Mouse (Mus musculus): ENCODE measurements around the gene Efcc1. TPM values are rescaled to one million over a fixed set of nuclear protein-coding genes. Genes with fewer than 3 reads are reported as not detected.

The Efcc1 gene
- not detected in 2 replicates for total RNA-seq (2017)

DNA sequence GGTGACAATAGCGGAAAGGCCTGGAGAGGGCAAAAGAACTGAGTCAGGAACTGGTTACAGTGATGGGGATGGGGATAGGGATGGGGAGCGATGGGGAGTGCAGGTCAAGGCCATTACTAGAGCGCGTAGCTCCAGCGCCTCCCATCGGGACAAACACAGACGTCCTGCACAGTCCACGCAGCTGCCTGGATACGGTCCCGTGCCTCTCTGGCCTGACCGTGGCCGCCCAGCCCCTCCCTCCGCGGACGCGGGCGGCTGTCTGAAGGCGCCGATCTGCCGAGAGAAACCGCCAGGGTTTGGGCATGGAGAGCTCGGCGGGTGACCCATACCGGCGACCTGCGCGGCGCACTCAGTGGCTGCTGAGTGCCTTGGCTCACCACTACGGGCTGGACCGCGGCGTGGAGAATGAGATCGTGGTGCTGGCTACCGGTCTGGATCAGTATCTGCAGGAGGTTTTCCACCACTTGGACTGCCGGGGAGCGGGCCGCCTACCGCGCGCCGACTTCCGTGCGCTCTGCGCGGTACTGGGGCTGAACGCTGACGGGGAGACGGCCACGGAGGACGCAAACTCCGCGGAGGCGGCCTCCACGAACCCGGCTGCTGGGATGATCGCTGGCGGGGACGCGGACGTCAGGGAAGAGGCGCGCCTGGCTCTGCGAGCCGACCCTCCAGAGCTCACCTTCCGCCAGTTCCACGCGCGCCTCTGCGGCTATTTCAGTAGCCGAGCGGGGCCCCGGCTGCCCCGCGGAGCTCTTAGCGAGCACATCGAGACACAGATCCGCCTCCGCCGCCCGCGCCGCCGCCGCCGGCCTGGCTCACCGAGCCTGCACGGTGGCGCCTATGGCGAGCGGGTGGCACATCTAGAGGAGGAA lies at the start of gene Efcc1:
TSS of gene Efcc1 (plus strand) at position 279 of the 872 bp plus-strand sequence.
- ATAC-seq (ENCODE audit: extremely low read depth, insufficient number of reproducible peaks, low FRiP score, poor library complexity, severe bottlenecking), result no peak

GRCm38 (mm10) chr6:87695947-87696346 lies 34.7 kb upstream of the Efcc1 start:
- ATAC-seq (ENCODE audit: extremely low read depth, insufficient number of reproducible peaks, low FRiP score, poor library complexity, severe bottlenecking), result no peak

DNA sequence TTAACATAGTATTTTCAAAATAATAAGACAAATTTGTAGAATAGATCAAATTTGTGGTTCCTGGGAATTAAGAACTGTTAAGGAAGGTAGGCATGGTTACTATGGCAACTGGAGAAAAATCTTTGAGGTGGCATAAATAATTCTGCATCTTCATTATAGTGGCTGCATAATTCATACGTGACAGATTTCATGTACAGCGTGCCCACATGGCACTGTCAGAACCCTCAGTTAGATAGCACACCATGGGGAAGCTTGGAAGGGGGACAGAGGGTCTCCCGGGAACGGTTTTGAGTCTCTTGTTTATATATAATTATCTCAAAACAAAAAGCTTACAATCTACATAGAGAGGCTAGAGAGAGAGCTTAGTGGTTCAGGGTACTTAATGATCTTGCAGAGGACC lies 34.1 kb upstream of the Efcc1 start:
- ATAC-seq (ENCODE audit: extremely low read depth, insufficient number of reproducible peaks, low FRiP score, poor library complexity, severe bottlenecking), result no peak

- no peak for ATAC-seq (ENCODE audit: extremely low read depth, insufficient number of reproducible peaks, low FRiP score, poor library complexity, severe bottlenecking)
Measured at GRCm38 (mm10) chr6:87706246-87706645, 24.4 kb upstream of the Efcc1 start.

- ATAC-seq (ENCODE audit: extremely low read depth, insufficient number of reproducible peaks, low FRiP score, poor library complexity, severe bottlenecking), result no peak
Measured at GRCm38 (mm10) chr6:87712311-87712710, 18.4 kb upstream of the Efcc1 start.

GRCm38 (mm10) chr6:87714091-87714490 lies 16.6 kb upstream of the Efcc1 start:
- no peak for ATAC-seq (ENCODE audit: extremely low read depth, insufficient number of reproducible peaks, low FRiP score, poor library complexity, severe bottlenecking)

DNA sequence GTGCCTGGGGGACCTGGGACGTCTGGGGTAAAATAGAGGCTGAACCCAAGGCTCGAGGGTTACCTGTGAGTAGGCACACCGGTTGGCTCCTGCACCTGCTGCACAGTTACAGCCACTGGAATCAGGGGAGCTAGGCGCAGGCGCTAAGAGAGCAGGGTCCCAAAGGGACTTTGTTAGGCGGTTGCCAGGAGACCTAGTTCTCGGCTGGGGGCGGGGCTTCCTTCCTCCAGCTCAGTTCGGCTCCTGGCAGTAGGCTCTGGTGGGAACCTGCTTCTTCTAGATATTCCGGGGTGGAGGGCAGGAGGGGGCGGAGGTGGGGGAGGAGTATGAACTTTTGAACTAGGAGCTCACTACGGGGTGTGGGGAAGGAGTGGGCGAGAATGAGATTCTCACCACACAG lies 8.0 kb upstream of the Efcc1 start:
- no peak for ATAC-seq (ENCODE audit: extremely low read depth, insufficient number of reproducible peaks, low FRiP score, poor library complexity, severe bottlenecking)

DNA sequence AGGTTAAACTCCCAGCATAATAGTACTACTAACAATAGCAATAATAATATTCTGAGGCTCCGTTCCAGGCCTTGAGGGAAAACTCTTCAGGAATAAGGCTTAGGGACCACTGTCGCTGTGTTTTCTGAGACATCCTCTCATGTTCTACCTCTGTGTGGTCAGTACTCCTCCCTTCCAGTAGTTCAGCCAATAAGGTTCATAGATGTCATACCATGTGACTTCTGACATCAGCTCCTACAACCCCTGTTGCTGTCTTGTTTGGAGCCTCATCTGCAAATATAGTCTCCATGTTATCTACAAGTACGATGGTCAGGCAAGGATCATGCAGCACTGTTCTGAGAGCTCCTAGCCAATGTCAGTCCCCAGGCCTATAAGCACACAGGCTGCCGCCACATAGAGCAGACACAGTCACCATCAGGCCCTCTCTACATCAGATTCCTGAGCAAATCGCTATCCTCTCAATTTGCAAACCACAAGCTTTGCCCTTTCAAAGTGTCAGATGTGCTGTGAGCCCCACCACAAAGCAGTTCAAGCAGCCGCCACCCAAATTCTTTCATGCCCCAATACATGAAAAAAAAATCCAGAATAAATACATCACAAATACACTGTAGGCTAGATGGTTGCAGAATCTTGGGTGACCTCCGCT lies 5.3 kb upstream of the Efcc1 start:
- ATAC-seq (ENCODE audit: extremely low read depth, insufficient number of reproducible peaks, low FRiP score, poor library complexity, severe bottlenecking), result no peak

- no peak for ATAC-seq (ENCODE audit: extremely low read depth, insufficient number of reproducible peaks, low FRiP score, poor library complexity, severe bottlenecking)
Measured at GRCm38 (mm10) chr6:87728102-87728501, 2.6 kb upstream of the Efcc1 start.

DNA sequence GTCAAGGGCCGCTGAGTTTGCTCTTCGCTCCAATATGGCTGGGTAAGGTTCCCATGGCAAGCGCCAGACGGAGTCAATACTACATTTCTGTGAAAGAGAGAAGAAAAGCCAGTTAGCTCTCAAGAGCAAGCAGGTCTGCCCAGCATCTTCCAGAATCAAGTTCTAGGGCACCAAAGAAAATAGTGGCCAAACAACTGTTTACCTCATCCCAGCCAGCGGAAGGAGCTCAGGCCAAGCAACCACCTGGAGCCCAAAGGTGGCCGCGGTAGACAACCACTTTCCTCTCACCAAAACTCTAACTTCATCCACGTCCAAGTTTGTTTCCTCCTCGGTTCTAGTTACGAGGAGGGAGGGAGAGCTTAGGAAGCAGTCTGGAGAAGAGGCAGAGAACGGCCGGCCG lies 528 bp upstream of the Efcc1 start:
- no peak for ATAC-seq (ENCODE audit: extremely low read depth, insufficient number of reproducible peaks, low FRiP score, poor library complexity, severe bottlenecking)

DNA sequence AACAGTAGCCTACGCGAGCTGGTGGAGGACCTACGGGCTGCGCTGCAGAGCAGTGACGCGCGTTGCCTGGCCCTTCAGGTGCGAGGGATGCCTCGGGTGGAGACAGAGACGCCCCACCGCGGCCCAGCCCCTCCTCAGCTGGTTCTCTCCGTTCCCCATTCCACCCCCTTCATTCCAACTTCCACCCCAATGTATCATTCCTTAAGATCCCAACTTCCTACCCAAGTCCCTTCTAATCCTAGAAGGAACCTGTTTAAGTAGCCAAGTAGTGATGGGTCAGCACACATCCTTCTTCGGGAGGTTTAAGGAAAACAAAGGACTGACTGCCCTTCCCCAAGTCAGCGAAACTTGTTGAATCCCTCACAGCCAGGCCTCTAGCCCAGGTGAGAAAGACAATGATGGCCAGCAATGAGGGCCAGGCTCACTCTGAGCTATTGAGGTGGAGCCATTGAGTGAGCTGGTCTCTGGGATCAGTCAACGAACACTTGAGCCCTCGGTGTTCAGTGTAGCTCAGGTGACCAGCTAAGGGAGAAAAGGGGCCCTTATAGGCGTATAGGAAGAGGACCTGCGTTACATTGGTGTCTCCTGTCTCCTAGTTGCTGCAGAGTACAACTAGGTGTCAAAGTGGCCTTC lies 910 bp downstream of the Efcc1 start:
- no peak for ATAC-seq (ENCODE audit: extremely low read depth, insufficient number of reproducible peaks, low FRiP score, poor library complexity, severe bottlenecking)

- ATAC-seq (ENCODE audit: extremely low read depth, insufficient number of reproducible peaks, low FRiP score, poor library complexity, severe bottlenecking), result no peak
Measured at GRCm38 (mm10) chr6:87732151-87733011, 1.7 kb downstream of the Efcc1 start.

DNA sequence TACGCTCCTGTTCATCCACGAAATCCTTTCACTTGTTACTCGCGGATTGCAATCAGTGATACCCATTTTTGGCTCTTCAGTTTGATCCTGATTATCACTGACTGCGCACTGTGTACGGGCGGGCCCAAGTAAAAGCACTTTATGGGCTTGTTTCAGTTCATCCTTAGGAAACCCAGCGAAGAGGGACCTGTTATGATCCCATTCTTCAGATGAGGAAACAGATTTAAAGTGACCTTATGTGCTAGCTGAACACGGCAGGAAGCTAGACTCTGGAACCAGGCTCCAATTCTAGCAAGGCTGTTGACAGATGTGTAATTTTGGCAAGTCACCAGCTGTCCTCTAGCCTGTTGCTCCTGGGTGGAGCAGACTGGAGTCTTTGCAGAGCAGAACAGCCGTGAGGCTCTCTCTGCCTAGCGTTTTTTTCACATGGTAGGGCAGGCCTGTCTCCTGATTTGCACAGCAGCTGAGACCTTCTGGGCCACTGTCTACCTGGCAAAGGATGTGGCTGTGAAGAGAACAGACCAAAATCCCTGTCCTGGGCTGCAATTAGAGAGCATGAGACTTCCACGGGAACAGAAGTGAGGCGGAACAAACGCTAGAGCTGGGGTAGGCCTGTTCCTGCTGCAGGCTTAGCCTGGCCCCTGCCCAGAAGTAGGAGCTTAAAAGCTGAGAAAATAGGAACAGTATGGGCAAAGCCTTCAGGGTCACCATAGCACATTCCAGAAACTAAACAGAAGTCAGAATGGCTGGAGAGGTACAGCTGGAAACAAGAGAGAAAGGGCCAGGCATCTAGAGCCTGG lies 2.7 kb downstream of the Efcc1 start:
- no peak for ATAC-seq (ENCODE audit: extremely low read depth, insufficient number of reproducible peaks, low FRiP score, poor library complexity, severe bottlenecking)

DNA sequence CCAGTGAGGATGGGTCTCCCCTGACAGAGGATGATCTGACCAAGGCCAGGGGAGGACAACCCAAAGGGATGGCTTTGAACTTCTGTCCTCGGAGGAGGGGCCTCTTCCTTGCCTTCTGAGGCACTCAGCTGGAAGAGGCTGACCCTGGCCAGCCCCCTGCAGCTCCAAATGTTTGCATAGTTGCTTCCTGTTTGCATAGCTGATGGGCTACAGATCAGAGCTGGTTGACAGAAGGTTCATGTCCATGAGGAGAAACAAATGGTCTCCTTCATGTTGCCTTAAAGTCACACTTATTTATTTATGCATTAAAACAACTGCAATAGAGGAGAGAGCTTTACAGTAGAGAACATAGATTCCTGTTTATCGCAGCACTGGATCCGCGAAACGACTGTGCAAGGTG lies 3.5 kb downstream of the Efcc1 start:
- no peak for ATAC-seq (ENCODE audit: extremely low read depth, insufficient number of reproducible peaks, low FRiP score, poor library complexity, severe bottlenecking)

DNA sequence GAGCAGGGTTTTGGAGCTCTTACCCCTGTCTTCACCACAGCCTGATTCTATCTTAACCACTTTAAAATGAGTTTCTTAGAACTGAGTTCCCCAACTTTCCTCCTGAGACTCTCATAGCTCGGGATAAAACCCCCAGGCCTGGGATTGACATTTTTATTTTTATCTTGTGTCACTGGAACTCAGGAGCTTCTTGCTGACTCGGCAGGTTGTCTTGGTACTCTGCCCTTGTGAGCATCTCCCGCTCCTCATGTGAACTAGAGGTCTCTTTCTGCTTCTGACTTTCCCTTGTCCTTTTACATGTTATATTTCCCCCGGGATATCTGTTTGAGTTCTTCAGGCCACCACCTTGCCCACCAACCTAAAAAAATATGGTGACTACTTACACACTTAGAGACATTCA lies 6.3 kb downstream of the Efcc1 start:
- ATAC-seq (ENCODE audit: extremely low read depth, insufficient number of reproducible peaks, low FRiP score, poor library complexity, severe bottlenecking), result no peak

DNA sequence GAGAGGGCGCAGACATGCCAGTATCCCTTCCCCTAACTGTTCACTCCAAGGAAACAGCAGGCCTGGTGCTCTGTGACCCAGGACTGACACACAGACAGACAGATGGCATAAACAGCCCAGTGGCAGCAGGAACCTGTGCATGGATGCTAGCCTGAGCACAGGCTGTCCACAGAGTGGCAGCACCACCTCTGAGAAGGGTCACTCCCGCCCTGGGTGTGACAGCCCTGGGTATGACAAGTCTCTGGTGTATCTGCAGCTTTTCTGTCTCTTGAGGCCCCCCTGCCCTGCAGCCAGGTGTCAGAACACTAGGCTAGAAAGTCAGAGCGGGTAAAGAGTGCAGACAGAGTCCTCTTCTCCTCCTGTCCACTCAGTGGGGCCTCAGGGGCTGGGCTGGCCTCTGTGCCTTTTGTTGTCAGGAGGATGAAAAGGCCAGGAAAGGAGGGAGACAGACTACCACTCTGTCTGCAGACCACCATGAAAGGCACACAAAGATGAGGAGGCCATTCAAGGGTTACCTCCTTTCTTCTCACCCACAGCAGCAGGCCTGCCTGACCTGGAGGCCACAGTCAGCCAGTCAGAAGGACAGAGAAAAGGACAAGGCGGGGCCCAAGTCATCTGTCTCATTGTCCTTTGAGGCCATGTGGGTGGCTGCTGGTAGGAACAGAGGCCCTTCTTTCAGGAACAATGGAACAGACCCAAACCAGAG lies 7.4 kb downstream of the Efcc1 start:
- no peak for ATAC-seq (ENCODE audit: extremely low read depth, insufficient number of reproducible peaks, low FRiP score, poor library complexity, severe bottlenecking)

DNA sequence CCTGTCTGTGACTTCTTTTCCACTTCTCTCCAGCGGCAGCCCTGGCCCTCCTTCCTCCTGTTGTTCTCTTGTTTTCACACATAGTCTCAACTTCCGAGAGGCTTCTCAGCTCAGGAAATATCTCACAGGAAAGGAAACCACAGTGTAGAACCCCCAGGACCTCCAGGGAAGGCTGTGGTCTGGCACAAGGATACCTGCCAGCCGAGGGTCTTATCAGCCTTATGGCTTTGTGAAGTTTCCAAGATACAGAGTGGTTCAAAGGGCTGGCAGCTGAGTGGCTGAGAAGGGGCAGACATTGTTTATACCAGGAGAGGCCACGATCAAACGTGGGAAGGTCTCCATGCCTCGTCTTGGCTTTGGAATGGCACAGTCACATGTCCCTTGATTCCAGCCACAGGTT lies 9.2 kb downstream of the Efcc1 start:
- ATAC-seq (ENCODE audit: extremely low read depth, insufficient number of reproducible peaks, low FRiP score, poor library complexity, severe bottlenecking), result no peak

- no peak for ATAC-seq (ENCODE audit: extremely low read depth, insufficient number of reproducible peaks, low FRiP score, poor library complexity, severe bottlenecking)
Measured at GRCm38 (mm10) chr6:87740496-87740895, 9.8 kb downstream of the Efcc1 start.

All from neutrophil, adult 5-6 weeks (primary cell).